Mouse (Mus musculus) inflammation-experienced regulatory T-cells, adult 6 months (primary cell): Measurements from ENCODE around the gene Eif2ak3. TPM values are rescaled to one million over a fixed set of nuclear protein-coding genes. Genes with fewer than 3 reads are reported as not detected.

Experiments
- ATAC-seq: one replicate; pipeline ENCODE4 v1.8.0; 2017
- polyA plus RNA-seq, 3 experiments: library from polyadenylated mRNA; unstranded; fragments of 100-300 nt; shearing (Covaris generic); gene quantifications; one replicate each; pipeline ENCODE4 v1.2.1; 2017

Eif2ak3 gene
- polyA plus RNA-seq, 3 experiments from 2014 or later, result 3.3 to 3.9 (median 3.3) TPM

- no peak for ATAC-seq
These were observed 59.4 kb downstream of the Eif2ak3 start for GRCm38 (mm10) chr6:70903689-70904088.

GRCm38 (mm10) chr6:70909572-70909971, 65.3 kb downstream of the Eif2ak3 start:
- no peak for ATAC-seq

DNA sequence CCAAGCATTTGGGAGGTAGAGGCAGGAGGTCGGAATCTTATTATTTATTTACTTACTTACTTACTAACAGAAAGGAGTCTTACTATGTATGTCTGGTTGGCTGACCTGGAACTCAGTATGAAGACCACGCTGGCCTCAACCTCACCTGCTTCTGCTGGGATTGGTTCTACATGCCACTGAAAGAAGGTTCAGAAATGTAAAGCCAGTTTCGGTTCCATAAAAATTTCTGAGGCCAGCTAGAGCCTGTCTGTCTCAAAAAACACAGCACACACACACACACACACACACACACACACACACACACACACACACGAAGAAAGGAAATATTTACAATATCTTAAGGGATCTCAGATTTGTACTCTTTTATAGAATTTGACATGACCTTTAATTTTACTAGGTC, 66.0 kb downstream of the Eif2ak3 start:
- ATAC-seq, result no peak

DNA sequence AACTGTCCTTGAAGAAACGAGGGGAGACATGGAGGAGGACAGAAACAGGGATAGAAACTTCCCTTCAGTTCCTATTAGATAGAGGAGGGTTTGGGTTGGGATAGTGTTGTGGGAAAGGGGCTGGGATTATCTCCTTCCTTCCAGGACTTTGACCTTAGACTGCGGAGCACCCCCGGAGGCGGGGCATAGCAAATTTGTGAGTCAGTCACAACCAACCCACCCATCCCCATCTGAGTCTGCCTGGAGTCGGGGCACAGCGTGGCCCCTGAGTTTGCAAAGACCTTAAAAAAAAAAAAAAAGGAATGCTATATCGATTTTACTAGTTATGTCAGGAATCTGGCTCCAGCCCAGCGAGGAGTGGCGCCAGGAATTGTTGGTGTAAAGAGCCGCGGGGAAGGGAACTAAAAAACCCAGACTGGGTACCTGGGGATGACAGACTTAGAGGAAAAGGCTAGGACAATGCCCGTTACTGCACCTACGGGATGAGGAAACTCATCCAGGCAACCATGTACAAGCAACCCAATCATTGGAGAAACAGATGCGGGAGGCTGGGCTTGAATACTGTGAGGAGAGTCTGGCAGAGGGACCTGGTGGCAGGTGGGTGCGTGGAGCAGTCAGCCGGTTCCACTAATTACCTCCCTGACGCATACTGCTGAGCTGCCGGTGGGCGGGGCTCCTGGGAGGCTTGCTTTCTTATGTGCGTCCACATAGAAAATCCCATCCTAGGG, 67.5 kb downstream of the Eif2ak3 start:
- no peak for ATAC-seq

DNA sequence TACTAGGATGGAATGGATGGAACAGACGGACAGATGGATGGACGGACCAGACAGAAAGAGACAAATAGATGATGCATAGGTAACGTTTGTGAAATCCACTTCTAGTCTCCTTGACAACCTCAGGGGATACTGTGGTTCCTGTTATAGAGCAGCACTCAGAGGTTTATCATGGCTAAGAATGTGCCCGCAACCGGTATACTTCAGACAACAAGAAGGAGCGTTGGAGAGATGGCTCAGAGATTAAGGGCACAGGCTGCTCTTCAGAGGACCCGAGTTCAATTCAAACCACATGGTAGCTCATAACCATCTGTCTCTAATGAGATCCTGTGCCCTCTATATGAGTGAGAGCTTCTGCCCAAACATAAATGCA, 68.1 kb downstream of the Eif2ak3 start:
- no peak for ATAC-seq

- ATAC-seq, result no peak
These were observed 74.5 kb downstream of the Eif2ak3 start, which contains the start of gene Tex37 for GRCm38 (mm10) chr6:70918827-70919226. TSS of gene Tex37 (minus strand) at chr6:70918927.

GRCm38 (mm10) chr6:70921274-70922074, 77.2 kb downstream of the Eif2ak3 start:
- ATAC-seq, result no peak

- ATAC-seq, result no peak
These were observed 87.5 kb downstream of the Eif2ak3 start for GRCm38 (mm10) chr6:70931801-70932200.

DNA sequence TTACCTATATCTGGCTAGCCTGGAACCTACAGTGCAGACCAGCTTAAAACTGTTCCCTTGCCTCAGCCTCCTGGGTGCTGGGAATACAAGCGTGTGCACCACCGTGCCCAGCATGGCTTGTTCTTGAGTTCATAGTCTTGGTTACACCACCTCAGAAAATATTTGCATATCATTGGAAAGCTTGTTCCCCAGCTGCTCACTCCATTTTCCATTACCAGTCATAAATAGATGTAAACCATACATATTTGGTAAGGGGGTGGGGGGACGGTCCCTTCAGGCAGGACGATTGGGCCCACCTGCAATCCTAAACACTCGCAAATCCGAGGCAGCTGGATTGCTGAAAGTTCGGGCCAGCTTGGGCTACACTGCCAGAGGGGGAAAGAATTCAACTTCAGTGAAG, 109.0 kb downstream of the Eif2ak3 start:
- ATAC-seq, result no peak

- no peak for ATAC-seq
These were observed 109.7 kb downstream of the Eif2ak3 start for GRCm38 (mm10) chr6:70954040-70954439.

Other genes starting within 250 kb of the Eif2ak3 start
- 10 to 100 TPM in 1 of 3 experiments, 1 to 10 TPM in 2; 4.9 to 11.5 (median 6.1) TPM for gene Rpia, start 52.3 kb upstream of the Eif2ak3 start, polyA plus RNA-seq
- not detected for gene Tex37, start 74.4 kb downstream of the Eif2ak3 start, polyA plus RNA-seq
- not detected for gene Foxi3, start 112.0 kb downstream of the Eif2ak3 start, polyA plus RNA-seq